Mouse (Mus musculus): ENCODE measurements at regions not wholly inside any gene's neighbourhood (a gene's known extent, or its start where the extent isn't known, plus 50 kb on each side); places are given as distances from the start of the nearest gene placed in this dataset.

DNA sequence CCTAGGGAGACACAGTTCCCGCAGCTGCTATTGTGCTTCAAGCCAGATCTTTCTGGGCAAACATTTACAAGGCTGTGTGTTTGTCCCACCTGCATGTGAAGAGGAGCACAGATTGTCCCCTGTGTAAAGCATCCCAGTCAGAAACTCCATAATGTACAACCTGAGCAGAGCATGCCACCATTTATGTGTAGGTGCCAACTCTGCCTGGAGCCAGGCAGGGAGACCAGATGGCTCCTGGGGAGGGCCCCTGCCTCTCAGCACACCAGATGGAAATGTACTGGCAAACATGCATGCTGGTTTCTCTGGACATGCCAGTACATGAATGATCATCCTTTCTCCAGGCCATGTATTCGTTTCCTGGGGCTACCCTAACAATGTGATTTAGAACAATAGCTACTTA lies 98.6 kb upstream of the Foxp3 start:
- Histone ChIP-seq H3K4me3 (ENCODE audit: low read length) (no peak overlapping the region), H3K27me3 (ENCODE audit: insufficient read depth, low read length) (no peaks in the 10 kb centered on the region), H3K9ac (replicated peaks; ENCODE audit: low read length) (no peak overlapping the region), H3K4me2 (ENCODE audit: low read depth, low read length) (no peak overlapping the region), H3K27ac (no peak overlapping the region), H3K9me3 (ENCODE audit: low read length) (no peaks in the 10 kb centered on the region), H3K4me1 (ENCODE audit: insufficient read depth, low read length) (no peaks in the 10 kb centered on the region), H3K36me3 (ENCODE audit: insufficient read depth, low read length) (no peaks in the 10 kb centered on the region)
- WGBS = 56% methylated on average over 2 of the region's 2 CpGs
- ATAC-seq = no peak
- DNase-seq (ENCODE audit: low spot score) = no peak
- TF ChIP-seq CTCF (IDR thresholded peaks at IDR 0.05; ENCODE audit: low read depth) = no peak

DNA sequence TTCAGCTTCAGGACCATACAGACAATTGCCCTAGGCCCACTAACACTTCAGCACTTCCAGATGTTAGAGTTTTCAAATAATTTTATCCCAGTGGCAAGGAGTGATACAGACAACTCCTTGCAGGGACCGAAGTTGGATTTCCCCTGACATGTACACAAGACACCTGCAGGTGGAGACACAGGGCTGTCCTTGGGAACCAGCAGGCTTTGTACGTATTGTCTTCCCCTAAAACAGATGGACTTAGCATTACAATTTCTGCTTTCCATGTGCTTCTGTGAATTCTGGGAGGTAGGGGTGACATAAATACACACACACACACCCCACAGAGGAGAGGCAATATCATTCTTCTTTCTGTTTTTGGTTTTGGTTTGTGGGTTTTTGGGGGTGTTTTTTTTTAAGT lies 98.2 kb upstream of the Usp27x start:
- Histone ChIP-seq H3K36me3 (ENCODE audit: insufficient read depth, low read length) (no peaks in the 10 kb centered on the region), H3K4me2 (ENCODE audit: low read depth, low read length) (no peak overlapping the region), H3K9me3 (ENCODE audit: low read length) (no peaks in the 10 kb centered on the region), H3K27me3 (ENCODE audit: insufficient read depth, low read length) (no peaks in the 10 kb centered on the region), H3K4me3 (ENCODE audit: low read length) (no peak overlapping the region), H3K9ac (replicated peaks; ENCODE audit: low read length) (no peak overlapping the region), H3K27ac (no peak overlapping the region), H3K4me1 (ENCODE audit: insufficient read depth, low read length) (no peaks in the 10 kb centered on the region)
- 41% methylated on average over 2 of the region's 2 CpGs for WGBS
- TF ChIP-seq CTCF (IDR thresholded peaks at IDR 0.05; ENCODE audit: low read depth) = peak; percentile 70
- ATAC-seq (no peak), DNase-seq (ENCODE audit: low spot score) (peak; percentile 68)

DNA sequence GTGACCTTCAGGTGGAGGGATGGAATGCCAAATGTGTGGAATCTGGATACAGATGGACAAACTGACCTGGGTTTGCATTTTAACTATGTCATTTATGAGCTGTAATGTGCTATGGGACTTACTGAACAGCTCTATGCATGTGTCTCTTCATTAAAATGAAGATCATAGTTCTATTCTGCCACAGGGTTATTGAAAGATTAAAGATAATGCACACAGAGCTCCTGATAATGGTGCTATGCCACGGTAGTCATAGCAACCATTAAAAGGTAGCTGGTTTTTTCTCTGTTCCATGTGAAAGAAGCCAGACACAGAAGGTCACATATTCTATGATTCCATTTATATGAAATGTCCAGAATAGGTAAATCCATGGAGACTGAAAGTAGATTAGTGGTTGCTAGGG lies 94.2 kb upstream of the Usp27x start:
- no peaks in the 10 kb centered on the region for H3K9me3 ChIP-seq (ENCODE audit: low read length)
- no peaks in the 10 kb centered on the region for H3K27me3 ChIP-seq (ENCODE audit: insufficient read depth, low read length)
- DNase-seq (ENCODE audit: low spot score) (no peak), ATAC-seq (no peak)
- 82% methylated on average over 1 of the region's 1 CpGs for WGBS
- no peak overlapping the region for H3K4me2 ChIP-seq (ENCODE audit: low read depth, low read length)
- no peaks in the 10 kb centered on the region for H3K4me1 ChIP-seq (ENCODE audit: insufficient read depth, low read length)
- H3K36me3 ChIP-seq (ENCODE audit: insufficient read depth, low read length) = no peaks in the 10 kb centered on the region
- H3K27ac ChIP-seq = no peak overlapping the region
- TF ChIP-seq CTCF (IDR thresholded peaks at IDR 0.05; ENCODE audit: low read depth) = no peak
- H3K4me3 ChIP-seq (ENCODE audit: low read length) = no peak overlapping the region
- H3K9ac ChIP-seq (replicated peaks; ENCODE audit: low read length) = no peak overlapping the region

- ATAC-seq (no peak), DNase-seq (ENCODE audit: low spot score) (peak; percentile 5)
- no peak overlapping the region for H3K27ac ChIP-seq
- no peak overlapping the region for H3K9ac ChIP-seq (replicated peaks; ENCODE audit: low read length)
- H3K4me1 ChIP-seq (ENCODE audit: insufficient read depth, low read length) = no peaks in the 10 kb centered on the region
- no peaks in the 10 kb centered on the region for H3K27me3 ChIP-seq (ENCODE audit: insufficient read depth, low read length)
- H3K4me2 ChIP-seq (ENCODE audit: low read depth, low read length) = no peak overlapping the region
- TF ChIP-seq CTCF (IDR thresholded peaks at IDR 0.05; ENCODE audit: low read depth) = 0 out of 2 replicates have a peak, but pooled peaks have one; percentile 17
- no peaks in the 10 kb centered on the region for H3K9me3 ChIP-seq (ENCODE audit: low read length)
- 41% methylated on average over 1 of the region's 1 CpGs for WGBS
- no peak overlapping the region for H3K4me3 ChIP-seq (ENCODE audit: low read length)
- H3K36me3 ChIP-seq (ENCODE audit: insufficient read depth, low read length) = no peaks in the 10 kb centered on the region
Observed at GRCm38 (mm10) chrX:7467985-7468384, 92.4 kb upstream of the Usp27x start.

GRCm38 (mm10) chrX:7456851-7457250 lies 81.2 kb upstream of the Usp27x start:
- no peaks in the 10 kb centered on the region for H3K4me1 ChIP-seq (ENCODE audit: insufficient read depth, low read length)
- no peak for DNase-seq (ENCODE audit: low spot score)
- H3K27ac ChIP-seq = no peak overlapping the region
- H3K36me3 ChIP-seq (ENCODE audit: insufficient read depth, low read length) = no peaks in the 10 kb centered on the region
- 73% methylated on average over 4 of the region's 4 CpGs for WGBS
- no peaks in the 10 kb centered on the region for H3K9me3 ChIP-seq (ENCODE audit: low read length)
- TF ChIP-seq CTCF (IDR thresholded peaks at IDR 0.05; ENCODE audit: low read depth) = no peak
- H3K4me2 ChIP-seq (ENCODE audit: low read depth, low read length) = no peak overlapping the region
- no peak overlapping the region for H3K9ac ChIP-seq (replicated peaks; ENCODE audit: low read length)
- H3K4me3 ChIP-seq (ENCODE audit: low read length) = no peak overlapping the region
- no peak for ATAC-seq
- no peaks in the 10 kb centered on the region for H3K27me3 ChIP-seq (ENCODE audit: insufficient read depth, low read length)

DNA sequence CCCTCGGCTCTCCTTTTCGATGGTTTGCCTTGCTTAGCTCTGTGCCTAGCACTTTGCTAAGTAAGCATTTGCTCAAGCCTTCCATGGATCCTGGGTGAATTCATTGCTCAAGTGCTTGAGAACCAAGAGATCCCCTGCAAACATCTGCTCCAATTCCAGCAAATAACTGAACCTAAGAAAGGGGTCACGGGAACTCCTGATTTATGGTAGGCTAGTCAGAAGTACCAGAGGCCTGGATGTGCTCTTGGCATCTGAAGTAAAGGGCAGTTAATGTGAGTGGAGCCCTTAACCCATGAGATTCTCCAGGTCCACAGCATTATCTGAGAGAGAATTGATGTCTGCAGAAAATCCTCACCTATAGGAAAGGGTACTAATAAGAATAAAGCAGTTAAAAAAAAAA lies 69.4 kb upstream of the Usp27x start:
- Histone ChIP-seq H3K4me3 (ENCODE audit: low read length) (no peak overlapping the region), H3K27ac (no peak overlapping the region), H3K36me3 (ENCODE audit: insufficient read depth, low read length) (no peaks in the 10 kb centered on the region), H3K9ac (replicated peaks; ENCODE audit: low read length) (no peak overlapping the region), H3K9me3 (ENCODE audit: low read length) (no peaks in the 10 kb centered on the region), H3K27me3 (ENCODE audit: insufficient read depth, low read length) (no peaks in the 10 kb centered on the region), H3K4me1 (ENCODE audit: insufficient read depth, low read length) (no peaks in the 10 kb centered on the region), H3K4me2 (ENCODE audit: low read depth, low read length) (no peak overlapping the region)
- no peak for TF ChIP-seq CTCF (IDR thresholded peaks at IDR 0.05; ENCODE audit: low read depth)
- 74% methylated on average over 3 of the region's 3 CpGs for WGBS
- no peak for DNase-seq (ENCODE audit: low spot score)
- no peak for ATAC-seq

- Histone ChIP-seq H3K27me3 (ENCODE audit: insufficient read depth, low read length) (no peaks in the 10 kb centered on the region), H3K4me3 (ENCODE audit: low read length) (no peak overlapping the region), H3K9me3 (ENCODE audit: low read length) (no peaks in the 10 kb centered on the region), H3K4me2 (ENCODE audit: low read depth, low read length) (no peak overlapping the region), H3K9ac (replicated peaks; ENCODE audit: low read length) (no peak overlapping the region), H3K27ac (no peak overlapping the region), H3K4me1 (ENCODE audit: insufficient read depth, low read length) (no peaks in the 10 kb centered on the region), H3K36me3 (ENCODE audit: insufficient read depth, low read length) (no peaks in the 10 kb centered on the region)
- no peak for TF ChIP-seq CTCF (IDR thresholded peaks at IDR 0.05; ENCODE audit: low read depth)
- ATAC-seq (no peak), DNase-seq (ENCODE audit: low spot score) (no peak)
- 46% methylated on average over 6 of the region's 6 CpGs for WGBS
Observed at GRCm38 (mm10) chrX:7444583-7444982, 69.0 kb upstream of the Usp27x start.

All from hindbrain, postnatal 0 days (tissue).